Mouse (Mus musculus) gastrocnemius, postnatal 25 days (tissue): ENCODE measurements around the gene Etl4. TPM values are rescaled to one million over a fixed set of nuclear protein-coding genes. Genes with fewer than 3 reads are reported as not detected.

Experiments used
- DNase-seq: peaks from one replicate; pipeline ENCODE4 v3.0.0; 2022
- total RNA-seq, 2 experiments: library from RNA; stranded (reverse); gene quantifications; 1 replicate in 1 of 2; 2 replicates in 1 of 2; pipeline ENCODE4 v1.2.3; 2021

Etl4 gene
- total RNA-seq, 2 experiments from 2014 or later, result 23.6 to 43.0 TPM

DNA sequence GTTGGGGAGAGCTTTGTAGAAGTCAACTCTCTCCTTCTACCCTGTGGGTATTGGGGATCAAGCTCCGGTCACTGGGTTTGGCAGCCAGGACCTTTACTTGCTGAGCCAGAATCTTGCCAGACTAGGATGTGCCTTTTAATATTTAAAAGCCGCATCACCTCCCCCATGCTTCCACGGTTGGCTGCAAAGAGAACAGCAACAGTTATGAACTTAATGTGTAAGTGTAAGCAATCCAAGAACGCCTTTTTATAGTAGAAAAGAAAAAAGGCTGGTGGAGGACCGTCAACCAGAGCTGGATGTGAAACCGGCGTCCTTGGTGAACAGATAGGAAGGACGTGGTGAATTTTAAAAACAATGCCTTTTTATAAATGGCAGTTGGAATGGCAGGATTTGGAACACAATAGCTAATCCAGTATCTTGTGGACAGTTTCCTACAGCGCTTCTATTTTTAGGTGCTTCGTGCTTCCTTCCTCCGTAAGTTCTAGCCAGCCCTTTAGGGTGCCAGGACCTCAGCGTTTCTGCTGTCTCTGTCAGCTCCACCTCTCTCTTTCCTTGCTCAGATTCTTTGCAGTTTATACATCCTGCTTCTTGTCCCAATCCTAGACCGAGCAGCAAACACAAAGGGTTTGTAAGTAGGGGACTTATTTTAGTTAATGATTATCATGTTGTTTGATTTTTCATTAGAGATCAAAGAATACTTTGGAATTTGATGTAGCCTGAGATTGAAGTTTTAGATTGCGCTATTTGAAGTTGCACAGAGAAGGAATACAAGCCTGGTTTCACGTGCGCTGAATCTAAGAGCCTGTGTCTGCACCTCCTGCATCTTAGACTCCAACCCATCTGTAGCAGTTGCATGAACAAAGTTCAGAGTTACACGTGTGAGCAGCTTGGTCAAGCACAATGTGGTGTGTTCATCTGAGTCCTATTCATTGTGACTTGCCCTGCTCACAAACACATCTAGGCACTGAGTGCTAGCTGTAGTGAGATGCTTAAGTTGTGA is 535.9 kb downstream of the Etl4 start:
- DNase-seq, result no peak

GRCm38 (mm10) chr2:20446180-20446579 is 536.6 kb downstream of the Etl4 start:
- no peak for DNase-seq

DNA sequence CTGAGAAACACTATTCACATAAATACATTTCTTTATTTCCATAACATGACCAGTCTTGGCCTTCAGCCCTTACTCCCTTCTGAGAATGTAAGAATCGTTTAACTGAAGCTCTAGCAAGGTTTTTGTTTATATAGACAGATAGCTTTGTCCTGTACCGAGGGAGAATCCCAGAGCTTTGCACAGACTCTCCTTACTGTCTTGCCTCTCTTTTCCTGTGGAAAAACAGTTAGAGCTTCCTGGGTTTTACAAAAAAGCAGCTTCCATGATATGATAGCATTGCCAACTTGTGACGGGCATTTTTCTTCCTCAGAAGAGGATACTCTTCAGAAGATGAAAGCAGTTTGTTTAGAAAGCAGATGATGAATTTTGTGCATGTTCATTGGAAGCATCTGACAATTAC is 541.4 kb downstream of the Etl4 start:
- no peak for DNase-seq

GRCm38 (mm10) chr2:20453506-20454206 is 544.1 kb downstream of the Etl4 start:
- no peak for DNase-seq

GRCm38 (mm10) chr2:20479199-20479598 is 569.6 kb downstream of the Etl4 start:
- no peak for DNase-seq

- DNase-seq, result no peak
Measured at GRCm38 (mm10) chr2:20486137-20486788, 576.7 kb downstream of the Etl4 start.

DNA sequence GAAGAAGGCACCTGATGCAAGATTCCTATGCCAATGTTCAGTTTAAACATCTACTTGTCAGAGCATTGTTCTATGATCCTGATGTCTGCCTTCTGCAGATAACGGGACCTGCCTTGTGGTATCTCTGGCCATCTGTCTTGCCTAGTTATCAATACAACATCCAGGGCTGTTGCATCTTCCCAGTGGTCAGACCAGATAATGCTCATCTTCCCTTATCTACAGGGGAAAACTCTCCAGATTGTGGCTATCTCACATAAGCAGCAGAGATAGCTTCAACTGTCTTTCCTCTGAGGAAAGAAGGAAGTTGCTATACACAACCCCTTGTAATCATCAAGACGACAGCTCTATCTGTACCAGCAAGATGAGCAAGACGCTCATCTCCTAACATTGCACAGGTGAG is 579.5 kb downstream of the Etl4 start:
- no peak for DNase-seq

DNA sequence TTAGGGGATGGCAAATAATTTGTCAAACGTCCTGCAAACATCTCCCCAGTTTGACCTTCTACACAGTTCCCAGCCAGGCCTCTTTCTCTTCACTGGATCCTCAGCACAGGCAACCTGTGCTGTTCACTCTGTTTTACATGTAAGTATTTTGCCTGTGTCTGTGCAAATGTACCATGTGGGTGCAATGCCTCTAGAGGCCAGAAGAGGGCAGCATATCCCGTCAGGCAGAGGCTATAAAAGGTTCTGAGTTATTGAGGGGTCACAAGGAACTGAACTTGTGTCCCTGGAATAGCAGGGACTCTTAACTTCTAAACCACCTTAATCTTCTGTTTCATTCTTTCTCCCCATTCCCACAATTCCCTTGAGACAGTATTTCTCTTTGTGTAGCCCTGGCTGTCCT is 582.5 kb downstream of the Etl4 start:
- no peak for DNase-seq

DNA sequence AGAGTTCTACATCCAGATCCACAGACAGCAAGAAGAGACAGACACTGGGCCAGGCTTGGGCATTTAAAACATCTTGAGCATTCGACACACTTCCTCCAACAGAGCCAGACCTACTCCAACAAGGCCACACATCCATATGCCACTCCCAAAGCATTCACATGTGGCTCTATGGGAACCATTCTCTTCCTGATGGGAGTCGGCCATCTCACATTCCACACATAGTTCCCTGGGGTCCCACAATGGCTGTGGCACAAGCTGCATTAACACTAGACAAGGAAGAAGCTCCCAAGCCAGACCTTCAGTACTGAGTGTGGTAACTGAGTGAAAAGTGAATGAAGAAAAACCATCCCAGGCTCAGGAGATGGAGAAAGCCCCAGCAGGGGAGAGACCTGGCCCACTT is 584.2 kb downstream of the Etl4 start:
- no peak for DNase-seq

DNA sequence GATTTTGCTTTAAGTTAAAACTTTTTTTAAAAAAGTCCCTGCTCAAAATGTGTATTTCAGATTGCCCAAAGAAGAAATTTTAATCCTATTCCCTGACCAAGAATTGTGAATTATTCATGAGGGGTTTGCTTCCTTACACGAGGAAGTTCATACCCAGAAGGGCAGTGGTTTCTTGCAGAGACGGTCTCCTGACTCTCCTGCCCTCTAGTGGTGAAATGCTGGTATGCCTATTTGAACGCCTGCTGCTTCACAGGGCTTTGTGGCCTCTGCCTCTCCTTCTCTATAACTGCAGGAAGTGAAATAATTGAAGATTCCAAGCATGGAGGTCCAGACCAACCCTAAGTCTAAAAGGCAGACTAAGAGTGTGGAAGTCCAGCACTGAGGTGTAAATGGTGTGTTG is 585.1 kb downstream of the Etl4 start:
- peak; percentile 14 for DNase-seq

GRCm38 (mm10) chr2:20496219-20496800 is 586.7 kb downstream of the Etl4 start:
- DNase-seq, result no peak

GRCm38 (mm10) chr2:20507832-20508723 is 598.5 kb downstream of the Etl4 start:
- no peak for DNase-seq

DNA sequence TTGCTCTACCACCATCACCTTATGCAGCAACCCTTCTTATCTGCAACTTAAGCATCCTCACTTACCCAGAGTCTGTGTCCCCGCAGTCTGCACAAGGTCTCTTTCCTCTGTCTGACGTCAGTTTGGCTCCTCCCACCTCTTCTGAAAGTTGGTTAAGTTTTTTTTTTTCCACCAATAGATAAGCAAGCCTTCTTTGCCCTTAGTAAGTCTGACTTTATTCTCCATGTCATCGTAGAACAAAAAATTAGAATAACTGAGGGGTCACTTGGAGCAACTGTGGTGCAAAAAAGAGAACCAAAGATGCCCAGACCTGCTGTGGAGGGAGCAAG is 599.1 kb downstream of the Etl4 start:
- no peak for DNase-seq

- no peak for DNase-seq
Measured at GRCm38 (mm10) chr2:20510061-20510460, 600.5 kb downstream of the Etl4 start.

- no peak for DNase-seq
Measured at GRCm38 (mm10) chr2:20516270-20516865, 606.8 kb downstream of the Etl4 start.

DNA sequence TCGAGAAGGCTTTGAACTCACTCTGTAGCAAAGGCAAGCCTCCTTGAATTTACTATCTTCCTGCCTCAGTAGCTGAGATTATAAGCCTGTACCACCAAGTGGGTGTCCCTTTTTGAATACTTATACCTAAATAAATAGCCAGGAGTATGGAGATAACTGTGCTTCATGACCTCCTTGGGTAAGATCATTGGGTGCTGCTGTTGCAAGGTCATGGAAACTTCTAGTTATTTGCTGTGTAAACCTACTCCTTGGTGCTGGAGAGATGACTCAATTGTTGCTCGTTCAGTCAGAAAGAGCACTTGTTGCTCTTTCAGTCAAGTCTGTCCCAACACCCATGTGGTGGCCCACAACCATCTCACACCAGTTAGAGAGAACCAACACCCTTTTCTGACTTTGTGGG is 608.3 kb downstream of the Etl4 start:
- DNase-seq, result no peak

DNA sequence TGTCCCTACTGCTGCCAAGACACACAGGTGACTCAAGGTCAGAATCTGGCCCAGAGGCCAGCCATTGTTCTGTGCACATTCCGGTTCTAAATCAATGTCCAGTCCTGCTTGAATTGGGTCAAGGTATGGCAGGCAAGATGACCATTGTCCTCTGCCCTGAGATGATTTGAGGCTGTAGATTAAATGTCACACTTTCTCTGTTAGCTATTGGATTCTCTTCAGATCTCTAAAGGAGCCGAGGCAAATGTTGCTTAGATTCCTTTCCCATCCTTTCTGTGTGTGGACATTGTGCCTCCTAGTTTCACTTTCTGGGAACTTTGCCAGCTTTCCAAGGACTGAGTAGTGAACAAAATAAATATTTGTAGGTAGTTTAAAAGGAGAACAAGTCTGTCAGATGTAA is 608.9 kb downstream of the Etl4 start:
- no peak for DNase-seq

- DNase-seq, result peak; percentile 90
Measured at GRCm38 (mm10) chr2:20519447-20520098, 610.0 kb downstream of the Etl4 start.

GRCm38 (mm10) chr2:20520099-20520475 is 610.5 kb downstream of the Etl4 start:
- DNase-seq, result no peak
